Mouse (Mus musculus): Measurements from ENCODE around the gene Itpkb.

- TF ChIP-seq CTCF (IDR thresholded peaks at IDR 0.05) (no peak), EP300 (IDR thresholded peaks at IDR 0.05) (no peak)
These were observed 7.4 kb upstream of the Itpkb start for GRCm38 (mm10) chr1:180322896-180323295.

Measured in lung, postnatal 0 days (tissue).